Mouse (Mus musculus): ENCODE results near the gene Caln1.

The Caln1 gene

GRCm38 (mm10) chr5:130394386-130394785 is 25.1 kb downstream of the Caln1 start:
- no peak for DNase-seq (ENCODE audit: low spot score in 2 of 2)

- no peak for DNase-seq (ENCODE audit: low spot score in 2 of 2)
These were observed 25.9 kb downstream of the Caln1 start for GRCm38 (mm10) chr5:130395142-130395541.

- no peak for DNase-seq (ENCODE audit: low spot score in 2 of 2)
These were observed 31.1 kb downstream of the Caln1 start for GRCm38 (mm10) chr5:130400136-130400917.

DNA sequence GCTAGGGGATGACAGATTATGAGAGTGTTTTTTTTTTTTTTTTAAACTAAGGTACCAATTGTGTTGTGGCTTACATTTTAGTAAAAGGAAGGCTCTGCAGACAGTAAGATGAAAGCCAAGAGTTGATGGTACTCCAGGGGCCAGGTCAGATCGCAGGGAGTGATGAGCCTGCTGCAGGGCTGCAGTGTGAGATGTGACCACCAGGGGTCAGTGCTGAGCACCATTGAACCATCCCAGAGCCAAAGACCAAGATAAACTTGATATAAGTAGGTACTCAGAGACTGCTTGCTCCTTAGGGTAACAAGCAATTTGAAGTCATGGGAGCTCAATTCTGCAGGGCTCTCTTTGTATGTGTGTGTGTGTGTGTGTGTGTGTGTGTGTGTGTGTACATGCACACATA is 35.9 kb downstream of the Caln1 start:
- DNase-seq (ENCODE audit: low spot score in 2 of 2): peak; percentile 58 to 64

- DNase-seq (ENCODE audit: low spot score in 2 of 2): no peak
These were observed 40.5 kb downstream of the Caln1 start for GRCm38 (mm10) chr5:130409706-130410105.

GRCm38 (mm10) chr5:130411516-130411915 is 42.3 kb downstream of the Caln1 start:
- DNase-seq (ENCODE audit: low spot score in 2 of 2): peak; percentile 42 to 52

- no peak for DNase-seq (ENCODE audit: low spot score in 2 of 2)
These were observed 78.2 kb downstream of the Caln1 start for GRCm38 (mm10) chr5:130447438-130447837.

GRCm38 (mm10) chr5:130448491-130448890 is 79.2 kb downstream of the Caln1 start:
- peak in 1 of 2 experiments; percentile 46 for DNase-seq (ENCODE audit: low spot score in 2 of 2)

GRCm38 (mm10) chr5:130448931-130449856 is 79.9 kb downstream of the Caln1 start:
- DNase-seq (ENCODE audit: low spot score in 2 of 2): peak; percentile 65 to 76

GRCm38 (mm10) chr5:130450031-130450541 is 80.8 kb downstream of the Caln1 start:
- peak; percentile 44 to 49 for DNase-seq (ENCODE audit: low spot score in 2 of 2)

DNA sequence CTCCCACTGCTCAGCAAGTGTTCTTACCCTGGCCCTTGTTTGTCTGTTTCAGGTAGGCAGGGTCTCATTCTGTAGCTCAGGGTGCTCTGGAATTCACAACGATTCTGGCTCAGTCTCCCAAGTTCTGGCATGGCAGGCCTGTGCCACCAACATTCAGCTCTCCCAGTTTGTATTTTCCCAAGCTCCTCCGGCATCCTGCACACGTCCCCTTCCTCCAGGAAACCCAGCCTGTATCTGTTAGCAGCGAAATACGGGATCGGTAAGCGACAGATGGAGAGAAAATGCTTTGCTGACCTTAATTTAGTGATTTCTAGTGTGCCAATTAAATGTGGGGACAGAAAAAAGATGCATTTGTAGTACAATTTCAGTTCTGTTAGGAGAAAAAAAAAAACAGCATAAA is 88.8 kb downstream of the Caln1 start:
- no peak for DNase-seq (ENCODE audit: low spot score in 2 of 2)

DNA sequence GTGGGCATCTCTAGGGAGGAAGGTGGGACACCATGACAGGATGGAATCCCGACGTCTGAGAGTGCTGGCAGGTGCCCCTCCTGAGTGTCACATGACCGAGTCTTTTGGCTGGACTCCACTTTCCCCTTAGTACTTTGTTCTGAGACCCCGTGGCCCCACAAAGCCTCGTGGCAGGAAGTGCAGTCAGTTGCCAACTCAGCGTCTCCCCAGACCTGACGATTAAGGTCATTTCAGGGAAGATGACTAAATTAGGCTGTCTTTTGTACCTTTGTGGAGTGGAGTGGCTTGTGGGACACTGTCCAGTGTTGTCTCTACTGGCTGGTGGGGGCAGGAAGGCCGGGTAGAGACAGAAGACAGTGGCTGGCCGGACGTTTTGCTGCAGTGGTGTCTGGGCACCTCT is 103.0 kb downstream of the Caln1 start:
- no peak for DNase-seq (ENCODE audit: low spot score in 2 of 2)

DNA sequence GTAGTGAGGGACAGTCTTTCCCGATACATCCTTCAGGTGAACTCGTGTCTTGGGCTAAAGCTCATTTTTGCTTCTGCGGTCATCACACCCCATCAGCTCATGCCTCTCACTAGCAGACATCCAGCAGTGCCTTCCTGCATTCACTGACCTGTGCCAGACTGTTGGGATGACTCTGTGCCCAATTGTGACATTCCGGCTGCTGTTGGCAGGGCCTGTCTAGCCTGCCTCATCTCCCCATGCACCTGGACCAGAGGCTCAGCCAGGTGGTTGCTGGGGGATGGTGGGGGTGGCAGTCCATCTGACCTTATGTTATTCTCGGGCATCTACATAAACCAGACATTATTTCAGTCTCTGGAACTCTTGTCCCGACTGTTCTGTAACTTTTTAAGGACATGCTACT is 105.6 kb downstream of the Caln1 start:
- DNase-seq (ENCODE audit: low spot score in 2 of 2): no peak

DNA sequence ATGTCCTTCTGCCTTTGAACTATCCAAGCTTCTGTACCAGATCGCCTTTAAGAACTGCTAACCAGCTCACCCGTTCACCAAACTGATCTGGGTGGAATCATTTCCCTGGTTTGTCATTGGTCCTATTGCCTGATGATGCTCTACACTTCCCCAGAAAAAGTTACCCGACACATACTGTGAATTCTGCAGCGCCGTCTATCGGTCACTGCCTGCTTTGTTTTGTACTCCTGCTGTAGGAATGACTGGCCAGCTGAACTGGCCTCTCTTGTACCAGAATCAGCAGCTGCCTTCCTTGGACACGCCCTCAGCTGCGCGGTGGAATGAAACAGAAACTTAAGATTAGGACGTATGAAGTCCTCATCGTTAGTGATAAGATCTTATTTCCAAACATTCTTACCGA is 107.5 kb downstream of the Caln1 start:
- DNase-seq (ENCODE audit: low spot score in 2 of 2): no peak

DNA sequence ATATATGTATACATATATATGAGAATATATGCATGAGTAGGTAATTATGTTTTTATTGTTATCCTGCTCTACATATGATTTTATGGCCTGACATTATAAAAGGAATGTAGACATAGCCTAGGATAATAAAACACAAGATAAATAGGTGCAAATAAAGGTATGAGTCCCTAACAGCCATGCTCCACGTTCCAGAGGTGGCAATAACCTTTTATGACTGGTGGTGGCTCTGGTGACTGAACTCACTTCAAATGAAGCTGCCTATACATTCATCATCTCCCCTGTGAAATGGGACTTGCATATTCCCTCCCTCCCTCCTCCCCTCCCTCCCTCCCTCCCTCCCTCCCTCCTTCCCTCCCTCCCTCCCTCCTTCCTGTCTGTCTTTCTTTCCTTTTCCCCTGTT is 111.0 kb downstream of the Caln1 start:
- DNase-seq (ENCODE audit: low spot score in 2 of 2): no peak

DNA sequence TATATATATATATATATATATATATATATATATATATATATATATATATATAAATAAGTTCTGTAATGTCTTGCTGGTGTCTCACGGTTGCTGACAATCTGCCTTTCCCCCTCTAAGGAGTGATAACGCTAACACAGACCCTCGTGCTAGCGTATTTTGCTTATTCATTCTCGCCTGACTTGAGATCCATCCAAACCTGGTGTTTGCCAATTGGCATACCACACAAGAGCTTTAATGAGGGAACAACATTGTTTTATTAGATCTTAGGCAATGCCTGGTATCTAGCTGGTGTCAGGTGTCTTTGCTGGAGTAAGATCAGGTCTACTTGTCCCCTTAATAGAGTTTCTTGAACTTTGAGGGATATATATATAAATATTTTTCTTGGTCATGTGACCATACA is 122.2 kb downstream of the Caln1 start:
- DNase-seq (ENCODE audit: low spot score in 2 of 2): no peak

DNA sequence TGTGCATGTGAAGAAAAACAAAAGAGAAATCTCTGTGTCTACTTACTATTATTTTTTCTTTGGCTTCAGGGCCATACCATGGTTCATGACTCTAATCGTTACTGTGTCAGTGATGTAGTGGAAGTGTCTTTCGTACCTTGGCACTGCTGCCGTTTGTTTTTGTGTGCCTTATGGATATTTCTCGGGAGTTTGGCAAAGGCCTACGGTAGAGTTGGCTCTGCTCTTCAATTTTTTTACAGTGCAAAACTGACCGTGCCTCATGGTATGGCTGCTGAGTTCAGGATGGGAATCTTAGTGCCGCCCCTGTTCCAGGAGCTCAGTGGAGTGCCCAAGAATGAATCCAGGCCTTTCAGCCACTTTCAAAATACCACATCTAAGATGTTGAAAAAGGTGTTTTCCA is 123.0 kb downstream of the Caln1 start:
- no peak for DNase-seq (ENCODE audit: low spot score in 2 of 2)

DNA sequence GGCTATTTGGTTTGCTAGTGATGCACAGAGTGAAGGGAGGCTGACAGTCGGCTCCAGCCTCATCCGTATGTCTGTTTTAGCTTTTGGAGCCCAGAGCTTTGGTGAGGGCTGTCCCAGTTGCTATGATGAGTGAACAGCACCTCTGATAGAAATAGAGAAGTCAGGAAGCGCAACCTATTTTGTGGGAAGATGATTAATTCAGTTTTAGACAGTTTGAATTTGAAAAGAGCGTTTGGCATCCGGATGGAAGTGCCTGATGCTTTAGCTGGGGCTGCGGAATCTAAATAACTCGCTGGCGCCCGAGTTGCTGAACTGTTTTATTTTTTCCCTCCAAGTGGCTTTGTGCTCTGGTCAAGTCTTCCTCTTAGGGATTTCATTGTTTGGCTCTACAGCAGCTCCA is 133.3 kb downstream of the Caln1 start:
- peak; percentile 10 to 19 for DNase-seq (ENCODE audit: low spot score in 2 of 2)

DNA sequence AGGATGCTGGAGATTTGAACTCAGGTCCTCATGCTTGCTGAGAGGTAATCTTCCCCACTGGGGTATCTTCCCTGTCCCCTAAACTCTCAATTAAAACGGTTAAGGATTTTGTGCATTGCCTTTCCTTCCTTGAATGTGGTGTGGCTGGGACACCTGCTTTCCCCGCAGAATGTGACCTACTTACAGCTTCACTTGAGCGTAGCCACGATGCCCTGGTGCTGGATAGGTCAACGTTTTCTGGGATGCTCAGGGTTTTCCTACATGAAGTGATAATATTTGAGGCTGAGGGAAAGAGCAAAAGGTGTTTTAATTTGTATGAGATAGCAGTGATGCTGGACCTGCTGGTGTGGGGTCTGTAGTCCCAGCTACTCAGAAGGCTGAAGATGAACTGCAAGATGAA is 135.6 kb downstream of the Caln1 start:
- no peak for DNase-seq (ENCODE audit: low spot score in 2 of 2)

GRCm38 (mm10) chr5:130510516-130510915 is 141.3 kb downstream of the Caln1 start:
- DNase-seq (ENCODE audit: low spot score in 2 of 2): no peak

GRCm38 (mm10) chr5:130515395-130515794 is 146.1 kb downstream of the Caln1 start:
- no peak for DNase-seq (ENCODE audit: low spot score in 2 of 2)

DNA sequence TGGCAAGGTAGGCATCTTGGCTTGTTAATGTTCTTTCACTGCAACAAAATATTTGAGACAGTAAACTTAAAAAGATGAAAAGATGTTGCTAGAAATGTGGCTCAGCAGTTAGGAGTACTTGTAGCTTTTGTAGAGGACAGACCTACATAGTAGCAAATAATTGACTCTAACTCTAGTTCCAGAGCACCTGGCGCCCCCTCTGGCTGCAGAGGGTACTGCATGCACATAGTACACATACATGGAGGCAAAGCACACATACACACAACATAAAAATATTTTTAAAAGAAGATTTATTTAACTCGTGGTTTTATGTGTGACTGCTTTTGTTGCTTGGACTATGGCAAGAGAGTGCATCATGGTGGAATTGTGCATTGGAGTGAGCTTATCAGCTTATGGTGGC is 151.3 kb downstream of the Caln1 start:
- DNase-seq (ENCODE audit: low spot score in 2 of 2): no peak

DNA sequence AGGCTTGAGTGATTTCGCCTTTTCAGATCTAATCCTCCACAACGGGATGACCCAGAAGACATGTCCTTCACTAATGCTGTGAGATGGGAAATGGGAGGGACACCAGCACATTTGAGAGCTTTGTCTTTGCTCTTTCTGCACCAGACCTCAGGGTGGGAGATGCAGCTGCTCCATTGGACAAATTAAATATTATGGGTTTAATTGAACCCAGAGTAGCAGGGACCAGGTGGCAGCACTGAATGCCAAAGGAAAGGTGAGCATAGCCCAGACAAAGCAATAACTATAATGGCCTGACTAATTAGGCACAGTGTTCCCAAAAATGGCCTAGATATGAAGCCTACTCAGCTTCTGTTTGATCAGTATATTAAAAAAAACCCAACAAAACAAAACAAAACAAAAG is 158.2 kb downstream of the Caln1 start:
- no peak for DNase-seq (ENCODE audit: low spot score in 2 of 2)
